Comparison of ENCODE assay signal across 7 mouse cellular contexts in the genomic region with DNA sequence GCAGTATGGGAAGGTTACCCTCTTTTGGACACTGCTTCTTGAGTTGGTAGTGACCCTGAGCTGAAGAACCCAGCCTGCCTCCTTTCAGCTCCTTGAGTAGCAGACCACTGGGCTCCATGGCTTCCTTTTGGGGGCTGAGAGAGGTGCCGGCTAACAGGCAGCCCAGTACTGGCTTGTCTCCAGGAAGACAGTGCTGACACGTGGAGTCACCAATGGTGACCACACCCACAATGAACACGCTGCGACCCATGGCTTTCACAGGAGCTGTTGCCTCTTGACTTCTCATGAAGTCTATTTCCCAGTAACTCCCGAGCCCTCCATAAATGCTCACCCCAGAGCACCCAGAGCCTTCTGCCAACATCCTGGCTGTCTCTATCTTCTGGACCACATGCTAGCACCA. TPM values are rescaled to one million over a fixed set of nuclear protein-coding genes. Genes with fewer than 3 reads are reported as not detected.
DNase-seq lines count a peak whose midpoint lies in the region; ATAC-seq and TF ChIP-seq lines count a peak whose summit lies in the region.

No protein-coding gene starts in this region.

- peak overlapping the region; percentile 69 for H3K4me2 ChIP-seq in liver, embryonic 12.5 days

- ATAC-seq in granulocyte monocyte progenitor cell, adult 5-6 weeks (replicated peaks; ENCODE audit: poor library complexity, severe bottlenecking): peak; percentile 52
- ATAC-seq in liver, embryonic 12.5 days: peak; percentile 49; the same call in 1 of the 2 replicates

- H3K27ac ChIP-seq in testis, adult 2 months (ENCODE audit: control insufficient read depth, insufficient read depth, low read depth, low read length): no peak overlapping the region
- H3K27ac ChIP-seq in liver, embryonic 12.5 days: no peak overlapping the region

- TF ChIP-seq POLR2A in testis, adult 2 months (IDR thresholded peaks at IDR 0.05; ENCODE audit: control insufficient read depth, low read depth, low read length): no peak

- H3K4me3 ChIP-seq in testis, adult 2 months (ENCODE audit: control insufficient read depth, low read depth, low read length): peak overlapping the region; percentile 63
- H3K4me3 ChIP-seq in liver, embryonic 12.5 days: peak overlapping the region; percentile 34; the same call in 1 of the 2 replicates

- no peaks in the 10 kb centered on the region for H3K36me3 ChIP-seq in testis, adult 2 months (ENCODE audit: control insufficient read depth, insufficient read depth, low read length)
- no peaks in the 10 kb centered on the region for H3K36me3 ChIP-seq in liver, embryonic 12.5 days

- H3K9ac ChIP-seq in liver, embryonic 12.5 days: no peak overlapping the region

- H3K4me1 ChIP-seq in testis, adult 2 months (ENCODE audit: control insufficient read depth, insufficient read depth, low read length): peaks cover 12% of the 10 kb centered on the region
- peaks cover 8% of the 10 kb centered on the region for H3K4me1 ChIP-seq in liver, embryonic 12.5 days

- WGBS in liver, embryonic 12.5 days (ENCODE audit: insufficient replicate concordance): 25% methylated on average over 5 of the region's 5 CpGs

- H3K9me3 ChIP-seq in liver, embryonic 12.5 days (replicated peaks): no peaks in the 10 kb centered on the region

- no peak for TF ChIP-seq CTCF in testis, adult 2 months (IDR thresholded peaks at IDR 0.05; ENCODE audit: control insufficient read depth, insufficient read depth, insufficient replicate concordance, low read depth, low read length)

- no peak for DNase-seq in testis, postnatal 14 days (ENCODE audit: low spot score)
- DNase-seq in cerebellum, adult 11-12 months: no peak
- no peak for DNase-seq in urinary bladder, postnatal 14 days (ENCODE audit: low spot score)
- DNase-seq in gastrocnemius, postnatal 10 days: no peak

- no peaks in the 10 kb centered on the region for H3K27me3 ChIP-seq in testis, adult 2 months (ENCODE audit: control insufficient read depth, insufficient read depth, low read length)
- H3K27me3 ChIP-seq in liver, embryonic 12.5 days (replicated peaks): peaks cover 16% of the 10 kb centered on the region; the same call in 1 of the 2 replicates

RNA-seq across cellular contexts. Expression of gene Slc23a4, which starts 6.5 kb away (rescaled TPM):
- 0.30 and 0.78 TPM in 2 replicates for polyA plus RNA-seq in testis, adult 2 months (2012; rRNA removed)
- 2.1 TPM in 1 of 2 replicates, not detected in the other for total RNA-seq in granulocyte monocyte progenitor cell, adult 5-6 weeks (2014; fragmentation: Nextera tagmentation)
- 0.52 and 0.65 TPM in 2 replicates for total RNA-seq in granulocyte monocyte progenitor cell, adult 5-6 weeks (2017)
- polyA plus RNA-seq in liver, embryonic 12.5 days (2016; fragmentation: Nextera tagmentation; extraction: Ambion mirVana): 0.33 and 0.35 TPM in 2 replicates
- total RNA-seq in gastrocnemius, postnatal 10 days (2021): under 1 TPM; 0.19 to 0.45 TPM
